Mouse (Mus musculus) CH12.LX (cell line): ENCODE data around the gene Cfap54.

Experiments used
- CHD1 ChIP-seq: IDR thresholded peaks from 2 replicates; pipeline ENCODE4 v1.6.1; 2012; ENCODE audit warnings: low read depth, low read length, improper control_type of control experiment, inconsistent platforms
- CTCF ChIP-seq, 2 experiments: IDR thresholded peaks in 1 of 2; conservative IDR thresholded peaks in 1 of 2; 2 replicates each; pipeline ENCODE4 v1.5.1; 2011 to 2012; ENCODE audit warnings: low read depth in 2 of 2, low read length in 2 of 2, improper control_type of control experiment in 1 of 2, inconsistent platforms in 1 of 2, mild to moderate bottlenecking in 1 of 2, moderate library complexity in 1 of 2

DNA sequence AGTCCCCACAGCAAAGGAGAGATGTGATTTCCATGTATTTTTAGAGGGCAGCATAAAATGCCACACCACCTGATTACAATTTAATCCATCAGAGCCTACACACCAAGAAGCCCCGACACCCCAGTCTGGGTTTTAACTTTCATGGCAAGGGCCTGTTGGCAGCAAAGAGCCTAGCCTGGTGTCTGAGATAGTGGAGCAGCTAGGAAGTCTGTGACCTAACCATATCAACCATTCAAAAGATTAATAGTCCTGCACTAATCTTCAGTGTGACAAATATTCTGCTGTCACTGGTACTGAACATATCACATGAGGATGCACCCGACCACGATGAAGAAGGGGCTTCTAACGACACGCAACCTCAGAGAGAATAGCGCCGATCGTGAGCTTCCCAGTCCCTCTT is 58.1 kb downstream of the Cfap54 start:
- no peak for TF ChIP-seq CHD1
- no peak for TF ChIP-seq CTCF (conservative IDR thresholded peaks at IDR 0.05 in 1 of 2, IDR thresholded peaks at IDR 0.05 in 1 of 2; ENCODE audit: low read depth in 2 of 2, low read length in 2 of 2)
